Mouse (Mus musculus) gastrocnemius, postnatal 25 days (tissue): ENCODE results near the gene Lrrc32. TPM values are rescaled to one million over a fixed set of nuclear protein-coding genes. Genes with fewer than 3 reads are reported as not detected.

Experiments
- DNase-seq: peaks from one replicate; pipeline ENCODE4 v3.0.0; 2022
- total RNA-seq, 2 experiments: library from RNA; stranded (reverse); gene quantifications; 1 replicate in 1 of 2; 2 replicates in 1 of 2; pipeline ENCODE4 v1.2.3; 2021

Lrrc32 gene
- total RNA-seq, 2 experiments from 2014 or later = 4.9 to 5.0 TPM

DNA sequence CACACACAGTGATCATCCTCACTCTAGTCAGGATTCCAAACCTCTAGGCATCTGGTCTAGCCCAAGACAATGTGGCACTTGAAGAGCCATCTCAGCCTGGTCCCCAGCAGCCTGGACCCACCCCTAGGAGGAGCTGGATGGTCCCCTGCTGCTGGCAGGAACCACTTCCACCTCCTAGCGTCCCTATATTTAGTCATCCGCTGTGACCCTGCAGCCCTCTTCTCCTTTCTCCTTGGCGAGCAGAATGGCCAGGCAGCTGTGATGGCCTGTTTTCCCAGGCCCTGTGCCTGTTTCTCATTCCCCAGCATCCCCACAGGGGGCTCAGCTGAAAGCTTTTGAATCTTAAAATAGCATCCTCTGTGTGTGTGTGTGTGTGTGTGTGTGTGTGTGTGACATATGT is 59.8 kb downstream of the Lrrc32 start:
- DNase-seq = peak; percentile 55

- no peak for DNase-seq
Observed at GRCm38 (mm10) chr7:98550596-98550995, 61.5 kb downstream of the Lrrc32 start.

- DNase-seq = no peak
Observed at GRCm38 (mm10) chr7:98551041-98551440, 62.0 kb downstream of the Lrrc32 start.

Other genes starting within 250 kb of the Lrrc32 start
- 1 to 10 TPM; 4.5 to 5.0 TPM for gene Acer3, start 168.1 kb upstream of the Lrrc32 start, total RNA-seq
- 1 to 10 TPM; 1.3 to 1.6 TPM for gene Tsku, start 128.0 kb upstream of the Lrrc32 start, total RNA-seq
- gene Gucy2d, start 48.9 kb upstream of the Lrrc32 start, total RNA-seq = under 1 TPM in 1 of 2 experiments, not detected in 1; 0.15 TPM
- gene Emsy, start 167.5 kb downstream of the Lrrc32 start, total RNA-seq = 10 to 100 TPM; 18.6 to 19.3 TPM
- 100 to 1,000 TPM in 1 of 2 experiments, 10 to 100 TPM in 1; 80.3 to 106 TPM for gene Thap12, start 213.8 kb downstream of the Lrrc32 start, total RNA-seq